Mouse (Mus musculus): ENCODE measurements around the gene Dio1.
A peak's percentile ranks its signal among the peaks of the same experiment; 100 is the strongest.

Dio1 gene

DNA sequence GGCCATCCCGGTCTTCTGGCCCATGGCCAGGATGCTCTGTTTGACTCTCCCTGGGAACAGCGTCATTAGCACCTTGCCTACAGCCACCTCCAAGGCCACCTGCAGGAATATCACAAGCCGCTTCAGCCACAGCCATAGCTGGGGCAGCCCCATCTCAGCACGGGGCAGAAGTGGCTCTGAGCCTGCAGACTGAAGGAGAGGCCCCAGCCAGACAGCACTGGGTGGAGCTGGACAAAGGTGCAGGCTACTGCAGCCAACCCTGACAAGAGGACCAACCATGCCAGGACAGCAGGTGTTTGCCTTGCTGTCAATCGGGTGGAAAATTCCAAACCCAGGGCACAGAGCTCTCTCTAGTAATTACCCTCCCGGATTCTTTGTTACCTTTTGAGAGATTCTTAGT lies at the start of gene Dio1:
TSS of gene Dio1 (minus strand) at position 204 of the 400 bp plus-strand sequence.
- peak; percentile 65 for DNase-seq

DNA sequence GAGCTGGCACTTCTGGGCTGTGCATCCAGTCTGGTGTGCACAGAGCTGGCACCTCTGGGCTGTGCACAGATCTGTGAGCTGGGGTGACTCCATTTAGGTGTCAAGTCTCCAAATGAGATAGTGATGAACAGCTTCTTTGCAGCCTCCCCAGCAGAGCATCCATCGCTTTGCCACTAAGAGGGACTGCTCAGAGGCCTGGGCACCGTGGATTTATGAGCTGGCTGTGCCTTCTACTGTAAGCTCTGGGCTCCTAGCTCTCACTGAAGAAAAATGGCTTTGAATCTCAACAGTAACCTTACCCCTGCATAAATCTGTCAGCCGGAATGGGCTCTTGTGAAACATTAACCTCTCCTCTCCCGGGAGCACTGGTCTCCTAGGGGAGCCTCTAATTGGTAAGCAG lies 47.6 kb upstream of the Dio1 start:
- no peak for DNase-seq

DNA sequence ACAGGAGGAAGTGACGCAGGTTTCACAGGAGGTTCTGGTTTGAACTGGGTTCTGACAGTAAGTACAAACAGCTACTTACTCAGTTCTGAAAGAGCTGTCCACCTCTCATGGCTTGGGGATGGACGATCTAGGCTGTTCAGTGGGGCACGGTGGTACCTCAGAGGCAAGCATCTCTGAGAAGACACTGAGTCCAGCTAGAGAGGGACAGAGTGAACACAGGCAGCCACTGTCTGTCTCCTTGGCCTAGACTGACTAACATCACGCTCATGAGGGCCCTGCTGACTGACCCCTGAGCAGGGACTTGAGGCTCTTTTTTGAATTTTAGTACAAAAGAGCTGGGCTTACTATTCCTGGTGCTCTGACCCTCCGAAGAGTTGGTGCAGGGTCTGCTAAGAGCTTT lies 47.2 kb upstream of the Dio1 start:
- DNase-seq: no peak

DNA sequence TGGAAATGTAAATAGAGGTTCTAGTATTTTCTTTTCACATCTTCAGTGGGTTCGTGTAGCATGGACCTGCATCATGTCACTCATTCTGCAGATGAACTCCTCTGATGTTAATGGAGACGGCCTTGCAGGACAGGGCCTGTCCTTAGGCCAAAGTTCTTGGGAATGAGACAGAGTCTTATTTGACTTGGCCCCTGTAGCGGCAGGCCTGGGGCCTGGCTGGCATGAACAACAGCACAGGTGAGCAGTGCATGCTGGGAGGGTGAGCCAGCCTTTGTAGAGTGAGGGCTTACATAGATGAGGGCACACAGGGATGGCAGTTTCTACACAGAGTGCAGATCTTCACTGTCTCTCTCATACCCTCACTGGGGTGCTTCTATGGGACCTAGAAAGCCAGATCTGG lies 46.6 kb upstream of the Dio1 start:
- no peak for DNase-seq

DNA sequence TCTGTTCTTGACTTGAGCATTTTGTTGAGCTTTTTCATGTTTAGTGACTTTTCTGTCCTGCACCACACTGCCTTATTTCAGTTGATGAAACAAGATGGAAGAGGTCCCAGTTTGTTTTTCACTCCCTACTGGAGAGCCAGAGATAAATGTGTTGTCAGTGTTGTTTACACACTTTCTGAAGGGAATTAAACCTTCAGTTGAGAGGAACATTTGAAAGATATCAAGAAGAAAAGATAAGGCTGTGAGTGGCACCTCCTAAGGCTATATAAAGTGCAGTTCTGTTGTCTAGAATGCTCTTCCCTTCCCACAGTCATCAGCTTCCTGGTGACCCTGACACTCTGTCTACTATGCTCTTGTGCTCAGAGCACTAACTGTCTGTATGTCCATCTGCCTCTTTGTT lies 44.4 kb upstream of the Dio1 start:
- DNase-seq: no peak

DNA sequence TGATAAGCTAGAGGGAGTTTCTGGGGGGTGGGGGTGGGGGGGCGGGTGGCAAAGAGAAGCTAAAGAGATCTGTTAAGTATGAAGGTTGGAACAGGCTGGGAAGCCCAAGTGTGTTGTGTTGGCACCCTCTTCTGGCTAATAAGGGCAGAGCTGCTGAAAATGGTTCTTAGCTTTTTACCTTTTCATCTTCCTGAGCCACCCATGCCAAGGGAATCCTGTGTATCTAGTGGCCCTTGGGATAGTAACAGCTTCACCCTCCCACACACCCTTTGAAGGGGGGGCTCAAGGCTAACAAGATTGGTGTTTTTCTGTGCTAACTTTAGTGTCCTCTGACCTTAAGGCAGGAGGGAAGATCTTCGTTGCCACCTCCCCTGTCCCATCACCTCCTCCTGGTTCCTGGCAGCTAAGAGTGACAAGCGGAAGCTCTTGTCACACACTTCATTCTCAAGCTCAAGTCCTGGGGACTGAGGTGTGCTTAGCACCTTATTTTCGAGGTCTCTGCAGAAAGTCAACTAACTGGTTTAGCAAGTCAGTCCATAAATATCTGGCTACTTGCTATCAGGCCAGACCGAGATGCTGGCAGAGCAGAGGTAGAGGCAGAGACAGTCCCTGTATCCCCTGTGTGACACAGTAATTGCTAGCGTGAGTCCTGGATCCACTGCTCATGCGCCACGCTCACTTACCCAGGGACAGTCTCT lies 42.5 kb upstream of the Dio1 start:
- no peak for DNase-seq

DNA sequence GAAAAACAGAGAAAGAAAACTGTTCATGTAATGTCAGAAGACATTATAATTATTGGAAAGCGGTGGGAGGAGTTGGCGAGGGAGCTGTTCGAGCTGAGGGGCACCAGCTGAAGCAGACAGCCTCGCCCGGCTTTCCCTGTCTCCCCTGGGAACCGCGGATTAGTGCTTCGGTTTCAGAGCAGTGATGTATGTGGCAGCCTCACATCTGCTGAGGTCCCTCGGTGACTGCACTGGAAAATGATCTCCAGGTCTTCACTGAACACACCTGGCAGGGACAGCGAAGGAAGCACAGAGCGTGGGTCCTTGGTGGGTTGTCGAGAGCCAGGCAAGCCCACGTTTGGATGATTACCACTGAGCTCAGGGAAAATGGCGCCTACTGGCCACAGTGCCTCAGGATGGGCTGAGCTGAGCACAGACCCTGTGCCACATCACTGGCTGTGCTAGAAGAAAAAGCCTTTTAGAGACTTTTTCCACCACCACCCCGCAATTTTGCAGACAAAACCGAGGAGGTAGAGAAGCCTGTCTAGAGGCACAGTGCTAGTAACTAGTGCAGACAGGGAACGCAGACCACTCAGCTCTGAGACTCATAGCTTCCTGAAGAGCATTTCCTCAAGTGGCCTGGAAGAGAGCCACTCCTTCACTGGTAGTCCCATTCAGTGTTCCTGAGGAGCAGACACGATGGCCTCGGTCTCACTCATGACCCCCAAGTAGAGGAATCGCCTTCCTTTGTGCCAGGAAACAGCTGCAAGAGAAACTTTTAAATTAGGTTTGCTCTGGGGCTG lies 41.8 kb upstream of the Dio1 start:
- DNase-seq: no peak

DNA sequence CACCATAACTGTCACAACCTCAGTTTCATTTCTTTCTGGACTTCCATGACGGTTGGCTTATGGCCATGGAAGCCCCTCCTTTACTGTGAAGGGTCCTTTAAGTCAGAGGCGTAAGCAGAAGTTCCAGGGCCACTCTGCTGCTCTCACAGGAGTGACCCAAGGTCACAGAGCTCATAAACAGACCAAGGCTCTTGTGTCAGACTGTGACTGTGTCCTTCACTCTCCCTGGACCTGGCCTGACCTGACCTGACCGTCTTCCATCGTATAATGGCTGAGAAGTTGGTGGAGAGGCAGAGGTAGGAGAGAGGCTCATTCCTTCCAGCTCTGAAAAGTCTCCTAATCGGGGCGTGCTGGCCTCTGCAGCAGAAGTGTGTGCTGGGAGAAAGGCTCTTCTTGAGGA lies 40.3 kb upstream of the Dio1 start:
- DNase-seq: no peak

DNA sequence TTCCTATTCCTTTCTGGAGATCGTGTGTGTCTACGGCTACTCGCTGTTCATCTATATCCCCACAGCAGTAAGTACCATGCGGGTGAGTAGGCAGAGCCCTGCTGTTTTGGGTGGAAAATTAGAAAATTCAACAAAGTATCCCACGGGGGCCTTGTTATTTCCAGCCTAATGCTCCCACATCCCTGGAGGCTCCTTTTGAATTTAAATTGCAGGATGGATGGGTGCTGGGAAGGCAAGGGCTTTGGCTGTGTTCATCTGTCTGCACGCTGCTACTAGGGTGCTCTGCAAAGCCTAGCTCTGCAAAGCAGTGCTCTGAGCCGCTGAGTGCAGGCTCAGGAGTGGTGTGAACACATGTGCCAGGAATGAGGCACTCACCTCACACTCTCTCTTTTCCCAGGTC lies 37.6 kb upstream of the Dio1 start:
- no peak for DNase-seq

DNA sequence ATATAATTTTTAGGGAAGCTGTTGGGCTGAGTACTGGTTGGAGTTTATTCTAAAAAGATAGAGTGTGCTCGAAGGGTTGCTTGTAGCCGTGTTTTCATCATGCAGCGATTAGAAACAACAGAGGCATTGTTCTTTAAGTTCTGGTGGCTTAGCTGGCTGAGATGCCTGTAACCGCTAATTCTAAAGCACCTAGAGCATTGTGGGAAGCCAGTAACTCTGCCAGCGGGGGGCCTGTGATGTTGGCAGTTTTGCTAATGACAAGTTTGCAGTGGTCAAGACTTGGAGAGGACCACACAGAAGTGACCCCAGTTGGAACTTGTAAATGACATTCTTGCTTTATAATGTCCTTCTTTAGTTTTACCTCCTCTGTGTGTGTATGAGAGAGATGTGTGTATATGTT lies 34.4 kb upstream of the Dio1 start:
- DNase-seq: no peak

DNA sequence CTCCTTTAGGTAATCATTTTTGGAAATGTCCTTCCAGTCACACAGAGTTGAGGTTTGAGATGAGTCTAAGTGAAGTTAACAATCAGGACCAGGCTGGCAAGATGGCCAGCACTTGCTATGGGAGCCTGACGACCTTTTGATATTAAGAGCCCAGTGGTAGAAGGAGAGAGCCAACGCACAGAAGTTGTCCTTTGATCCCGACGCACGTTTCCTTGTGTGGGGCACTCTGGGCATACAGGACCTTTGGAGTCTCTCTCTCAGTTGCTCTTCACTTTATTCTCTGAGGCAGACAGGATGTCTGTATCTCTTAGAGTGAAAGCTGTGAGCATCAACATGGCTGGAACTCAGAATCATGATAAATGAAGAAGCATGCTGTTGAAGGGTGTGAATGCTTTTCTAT lies 30.5 kb upstream of the Dio1 start:
- DNase-seq: no peak

DNA sequence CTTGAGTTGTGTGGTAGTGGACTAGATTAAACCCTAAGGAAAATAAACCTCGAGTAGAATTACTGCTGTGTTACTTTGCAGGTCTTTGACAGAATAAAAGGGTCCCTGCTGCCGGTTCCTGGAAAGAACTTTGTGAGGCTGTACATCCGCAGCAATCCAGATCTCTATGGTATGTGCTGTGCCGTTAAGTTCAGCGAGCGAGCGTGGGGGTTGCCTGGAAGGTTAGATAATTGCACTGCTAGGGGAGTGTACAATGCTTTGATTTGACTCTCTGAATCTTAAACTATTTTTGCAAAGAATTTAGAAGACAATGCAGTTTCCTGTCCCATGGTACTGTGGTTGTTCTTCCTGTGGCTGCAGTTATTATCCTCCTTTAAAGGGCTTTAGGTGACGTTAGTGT lies 29.4 kb upstream of the Dio1 start:
- no peak for DNase-seq

DNA sequence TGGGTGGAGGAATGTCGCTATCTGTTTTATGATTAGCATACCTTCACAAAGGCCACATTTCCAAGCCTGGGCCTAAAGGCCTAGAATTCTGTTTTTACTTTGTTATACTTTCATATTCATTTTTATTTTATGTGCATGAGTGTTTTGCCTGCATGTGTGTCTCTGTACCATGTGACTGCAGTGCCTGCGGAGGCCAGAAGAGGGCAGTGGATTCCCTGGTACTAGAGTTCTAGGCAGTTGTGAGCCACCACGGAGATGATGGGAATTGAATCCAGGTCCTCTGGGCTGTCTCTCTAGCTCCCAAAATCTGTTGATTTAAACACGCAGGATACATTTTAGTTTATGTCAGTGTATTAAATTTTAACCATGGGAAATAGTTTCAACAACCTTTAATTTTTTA lies 26.5 kb upstream of the Dio1 start:
- no peak for DNase-seq

DNA sequence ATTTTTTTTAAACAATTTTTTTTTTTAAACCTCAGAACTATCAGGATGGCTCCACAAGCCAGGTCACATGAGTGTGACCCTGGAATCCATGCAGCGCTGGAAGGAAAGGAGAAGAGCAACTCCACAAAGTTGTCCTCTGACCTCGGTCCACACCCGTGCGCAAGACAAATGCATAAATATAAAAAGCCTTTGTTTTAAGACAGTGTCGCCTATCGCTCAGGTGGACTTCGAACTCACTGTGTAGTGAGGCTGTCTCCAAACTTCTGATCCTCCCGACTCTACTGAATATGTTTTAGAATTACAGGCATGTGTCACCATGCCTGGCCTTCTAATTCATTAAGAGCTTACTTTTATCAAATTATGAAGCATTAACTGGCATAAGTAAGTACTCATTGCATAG lies 21.6 kb upstream of the Dio1 start:
- no peak for DNase-seq

DNA sequence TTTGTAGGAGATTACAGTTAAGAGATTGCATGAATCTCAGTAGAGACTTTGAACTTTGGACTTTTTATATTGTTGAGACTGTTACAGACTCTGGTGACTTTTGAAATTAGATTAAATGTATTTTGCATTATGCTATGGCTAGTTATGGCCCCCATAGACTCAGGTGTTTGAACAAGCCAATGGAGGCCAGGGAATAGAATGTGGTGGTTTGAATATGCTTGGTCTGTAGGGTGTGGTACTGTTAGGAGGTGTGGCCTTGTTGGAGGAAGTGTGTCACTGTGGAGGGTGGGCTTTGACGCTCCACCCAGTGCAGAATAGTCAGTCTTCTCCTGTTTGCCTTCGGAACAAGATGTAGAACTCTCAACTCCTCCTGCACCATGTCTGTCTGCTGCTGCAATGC lies 16.1 kb upstream of the Dio1 start:
- DNase-seq: no peak

DNA sequence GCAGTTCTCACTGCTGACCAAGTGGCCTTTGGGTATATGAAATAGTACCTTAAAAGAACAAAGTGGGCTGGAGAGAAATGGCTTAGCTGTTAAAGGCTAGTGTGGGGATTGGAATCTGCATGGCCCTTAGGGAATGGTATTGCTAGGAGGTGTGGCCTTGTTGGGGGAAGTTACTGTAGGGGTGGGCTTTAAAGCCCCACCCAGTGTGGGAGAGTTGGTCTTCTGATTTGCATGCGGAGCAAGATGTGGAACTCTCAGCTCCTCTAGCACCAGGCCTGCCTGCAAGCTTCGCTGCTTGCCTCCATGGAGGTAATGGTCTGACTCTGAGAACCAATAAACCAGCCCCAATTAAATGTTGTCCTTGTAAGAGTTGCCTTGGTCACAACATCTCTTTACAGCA lies 14.1 kb upstream of the Dio1 start:
- no peak for DNase-seq

DNA sequence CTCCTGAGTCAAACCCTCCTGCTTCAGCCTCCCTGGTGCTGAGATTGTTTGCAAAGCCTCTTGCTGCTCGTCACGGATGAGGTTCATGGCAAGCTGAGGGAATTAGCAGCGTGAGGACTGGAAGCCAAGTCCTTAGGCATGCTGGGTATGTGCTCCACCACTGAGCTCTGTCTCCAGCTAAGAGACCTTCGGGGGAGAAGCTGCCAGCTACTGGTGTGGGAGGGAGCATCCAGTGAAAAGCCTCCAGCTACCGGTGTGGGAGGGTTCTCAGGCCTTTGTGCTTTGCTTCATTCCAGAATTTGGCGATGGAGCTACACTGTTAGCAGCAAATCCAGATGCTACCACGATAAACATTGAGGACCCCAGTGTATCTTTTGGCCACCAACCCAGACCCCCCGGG lies 11.7 kb upstream of the Dio1 start:
- DNase-seq: no peak

DNA sequence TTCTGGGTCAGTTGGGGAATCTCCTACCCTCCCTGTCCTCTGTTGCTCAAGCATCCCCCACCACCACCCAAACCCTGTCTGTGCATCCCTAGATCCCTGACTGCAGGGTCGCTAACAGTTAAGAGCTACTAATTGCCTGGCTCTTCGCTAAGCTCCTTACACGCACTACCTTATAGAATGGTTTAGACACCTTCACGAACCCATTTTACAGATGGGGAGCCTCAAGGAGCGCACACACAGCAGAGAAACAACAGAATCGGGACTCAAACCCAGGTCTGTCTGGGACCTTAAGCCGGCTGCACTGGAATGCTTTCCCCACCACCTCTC lies 7.5 kb upstream of the Dio1 start:
- DNase-seq: no peak

DNA sequence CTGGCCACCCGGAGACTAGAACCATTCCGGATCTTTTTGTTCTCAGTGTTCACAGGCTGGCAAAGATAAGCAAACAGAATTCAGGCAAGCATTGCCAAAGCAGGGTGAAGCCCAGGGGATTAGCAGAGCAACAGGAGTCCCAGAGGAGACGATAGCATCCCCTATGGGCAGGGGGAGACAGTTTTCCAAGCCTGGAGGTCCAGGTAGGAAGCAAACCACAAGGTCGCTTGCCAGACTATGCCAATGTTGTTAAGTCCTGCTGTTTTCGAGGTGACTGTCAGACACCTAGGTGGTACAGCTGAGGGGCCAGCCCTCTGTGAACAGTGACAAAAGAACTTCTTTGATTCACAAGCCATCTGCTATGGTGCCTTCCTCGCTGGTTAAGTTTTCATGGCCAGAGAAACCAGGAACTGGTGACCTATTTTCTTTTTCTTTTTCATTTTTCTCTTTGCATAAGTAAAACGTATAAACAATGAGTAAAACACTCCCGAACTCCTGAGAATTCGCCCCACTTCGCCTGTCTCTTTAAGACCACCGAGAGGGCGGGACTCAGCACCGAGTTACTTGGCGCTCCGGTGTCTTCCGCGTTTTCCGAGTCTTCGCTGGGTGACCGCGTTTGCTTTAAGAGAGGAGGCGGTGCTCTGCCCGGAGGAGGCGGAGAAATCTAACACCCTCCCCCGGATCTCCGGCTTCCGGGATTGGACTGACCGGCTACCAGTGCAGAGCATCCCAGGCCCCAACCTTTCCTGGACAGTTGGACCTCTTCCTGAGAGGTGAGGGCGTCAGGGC lies 6.9 kb upstream of the Dio1 start, which contains the start of gene Yipf1:
TSS of gene Yipf1 (plus strand) at position 674 of the 789 bp plus-strand sequence.
- DNase-seq: peak; percentile 86

DNA sequence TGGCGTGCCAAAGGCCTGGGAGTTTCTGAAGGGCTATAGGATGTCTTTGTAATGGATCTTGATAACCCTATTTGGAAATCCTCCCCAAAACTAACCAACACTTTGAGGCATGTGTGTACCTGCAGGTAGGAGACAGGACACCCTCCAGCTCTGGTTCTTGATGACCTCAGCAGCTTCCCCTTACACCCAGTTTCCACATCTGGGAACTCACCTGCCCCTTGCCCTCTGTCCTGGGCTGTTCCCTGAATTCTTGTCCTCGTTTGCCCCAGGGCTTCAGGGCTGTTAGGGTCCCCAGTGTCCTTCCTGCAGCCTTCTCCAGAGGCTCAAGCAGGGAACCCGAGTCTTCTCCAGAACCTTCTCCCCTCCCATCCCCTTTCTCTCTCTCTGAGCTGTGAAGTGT lies 3.4 kb downstream of the Dio1 start:
- DNase-seq: no peak

DNA sequence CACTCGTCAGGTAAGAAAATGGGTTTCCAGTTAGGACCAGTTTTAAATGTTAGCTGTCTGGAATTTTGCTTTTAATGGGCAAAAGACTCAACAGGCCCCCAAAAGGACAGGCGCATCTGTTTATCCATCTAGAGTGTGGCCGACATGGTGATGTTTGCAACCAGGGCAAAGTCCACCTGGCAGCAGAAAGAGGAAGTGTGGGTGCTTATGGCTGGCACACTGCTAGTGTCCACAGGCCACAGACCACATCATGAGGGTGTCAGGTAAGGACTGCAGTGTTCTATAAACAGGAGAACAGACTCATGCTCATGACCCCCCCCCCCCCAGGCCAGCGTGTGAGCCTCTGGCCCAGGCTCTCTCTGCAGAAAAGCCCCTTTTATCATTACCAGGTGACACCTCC lies 4.1 kb downstream of the Dio1 start:
- no peak for DNase-seq

DNA sequence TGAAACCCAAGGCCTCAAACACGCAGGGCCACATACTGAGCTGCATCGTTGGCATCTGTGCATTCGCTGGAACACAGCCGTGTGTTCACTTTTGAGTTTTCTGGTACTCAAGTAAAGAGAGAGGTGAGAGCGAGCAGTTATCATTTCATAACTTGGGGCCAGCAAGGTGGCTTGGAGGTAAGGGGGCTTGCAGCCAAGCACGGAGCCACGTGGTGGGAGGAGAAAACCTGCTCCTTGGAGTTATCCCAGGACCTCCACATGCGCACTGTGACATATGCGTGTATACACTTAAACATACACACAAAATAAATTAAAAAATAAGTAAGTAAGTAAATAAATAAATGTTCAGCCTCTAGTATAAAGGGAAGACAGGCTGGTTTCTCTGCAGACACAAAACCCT lies 4.7 kb downstream of the Dio1 start:
- no peak for DNase-seq

DNA sequence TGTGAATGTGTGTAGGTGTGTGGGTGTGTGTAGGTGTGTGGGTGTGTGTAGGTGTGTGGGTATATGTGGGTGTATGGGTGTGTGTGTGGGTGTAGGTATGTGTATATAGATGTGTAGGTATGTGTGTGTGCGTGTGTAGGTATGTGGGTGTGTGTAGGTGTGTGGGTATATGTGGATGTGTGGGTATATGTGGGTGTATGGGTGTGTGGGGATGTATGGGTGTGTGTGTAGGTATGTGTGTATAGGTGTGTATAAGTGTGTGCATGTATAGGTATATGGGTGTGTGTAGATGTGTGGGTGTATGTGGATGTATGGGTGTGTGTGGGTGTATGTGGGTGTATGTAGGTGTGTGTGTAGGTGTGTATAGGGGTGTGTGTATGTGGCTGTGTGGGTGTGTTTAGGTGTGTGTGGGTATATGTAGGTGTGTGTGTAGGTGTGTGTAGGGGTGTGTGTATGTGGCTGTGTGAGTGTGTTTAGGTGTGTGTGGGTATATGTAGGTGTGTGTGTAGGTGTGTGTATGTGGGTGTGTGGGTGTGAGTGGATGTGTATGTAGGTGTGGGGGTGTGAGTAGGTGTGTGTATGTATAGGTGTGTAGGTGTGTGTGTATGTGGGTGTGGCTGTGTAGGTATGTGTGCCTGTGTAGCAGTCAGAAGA lies 5.9 kb downstream of the Dio1 start:
- no peak for DNase-seq

DNA sequence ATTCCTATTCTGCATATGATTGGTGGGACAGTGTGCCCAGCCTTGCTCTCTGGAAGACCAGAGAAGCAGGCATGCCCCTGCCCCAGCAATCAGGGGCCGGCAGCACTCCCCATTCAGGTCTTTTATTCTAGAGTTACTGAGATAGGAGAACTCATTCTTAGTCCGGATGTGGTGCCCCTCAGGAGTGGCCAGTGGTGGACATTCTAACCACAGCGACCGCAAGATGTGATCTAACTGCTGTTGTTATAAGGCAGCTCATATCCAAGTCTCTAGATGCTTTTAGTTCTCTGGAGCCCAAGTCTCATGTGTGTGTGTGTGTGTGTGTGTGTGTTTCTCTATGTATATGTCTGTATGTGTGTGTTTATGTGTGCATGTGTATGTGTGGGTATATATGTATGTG lies 6.6 kb downstream of the Dio1 start:
- no peak for DNase-seq

All from cerebellum, adult 11 months (tissue).